Mouse (Mus musculus) ES-E14 (cell line): Measurements from ENCODE around the gene Zdhhc7. TPM values are rescaled to one million over a fixed set of nuclear protein-coding genes. Genes with fewer than 3 reads are reported as not detected.

Experiments
- DNase-seq: peaks from one replicate; pipeline ENCODE4 v3.0.0-alpha.2; 2013; ENCODE audit warnings: low read depth, low spot score
- H3K27ac ChIP-seq: 2 replicates; pipeline ENCODE4 v1.5.1; 2012; ENCODE audit warnings: low read depth, mild to moderate bottlenecking, low read length, moderate library complexity, mixed read lengths; ENCODE audit not compliant: poor library complexity, insufficient read depth, severe bottlenecking
- H3K36me3 ChIP-seq: 2 replicates; pipeline ENCODE4 v1.6.1; 2012; ENCODE audit warnings: mild to moderate bottlenecking, low read length, moderate library complexity, mixed read lengths; ENCODE audit not compliant: control insufficient read depth, poor library complexity, insufficient read depth, severe bottlenecking
- H3K4me1 ChIP-seq, 2 experiments: fragments of 150-350 bp in 1 of 2; sonication (generic) in 1 of 2; 2 replicates each; pipeline ENCODE4 v1.6.1; 2012; ENCODE audit warnings: low read length in 2 of 2, mild to moderate bottlenecking in 1 of 2, mixed read lengths in 1 of 2; ENCODE audit not compliant: control insufficient read depth in 2 of 2, insufficient read depth in 2 of 2, poor library complexity in 1 of 2
- H3K4me3 ChIP-seq, 2 experiments: fragments of 150-350 bp in 1 of 2; sonication (generic) in 1 of 2; 2 replicates each; pipeline ENCODE4 v1.5.1; 2012; ENCODE audit warnings: low read length in 2 of 2, low read depth in 1 of 2, mild to moderate bottlenecking in 1 of 2, mixed read lengths in 1 of 2; ENCODE audit not compliant: insufficient read depth in 1 of 2, poor library complexity in 1 of 2, severe bottlenecking in 1 of 2
- H3K9ac ChIP-seq: 2 replicates; pipeline ENCODE4 v1.6.1; 2012; ENCODE audit warnings: low read depth, mild to moderate bottlenecking, low read length, mixed read lengths; ENCODE audit not compliant: poor library complexity, insufficient read depth, severe bottlenecking
- H3K9me3 ChIP-seq: fragments of 150-350 bp; sonication (generic); 2 replicates; pipeline ENCODE4 v1.6.1; 2012; ENCODE audit warnings: low read depth, mild to moderate bottlenecking, low read length; ENCODE audit not compliant: control insufficient read depth, insufficient read depth
- CHD2 ChIP-seq: IDR thresholded peaks from 2 replicates; pipeline ENCODE4 v1.6.1; 2014; ENCODE audit warnings: mild to moderate bottlenecking, low read depth, low read length, inconsistent platforms
- HCFC1 ChIP-seq: IDR thresholded peaks from 2 replicates; pipeline ENCODE4 v1.6.1; 2012; ENCODE audit warnings: low read length, inconsistent platforms, borderline replicate concordance; ENCODE audit not compliant: insufficient read depth
- MAFK ChIP-seq: IDR thresholded peaks from 2 replicates; pipeline ENCODE4 v1.6.1; 2014; ENCODE audit warnings: mild to moderate bottlenecking, low read depth, low read length, inconsistent platforms; ENCODE audit not compliant: insufficient read depth
- ZC3H11A ChIP-seq: IDR thresholded peaks from 2 replicates; pipeline ENCODE4 v1.6.1; 2012; ENCODE audit warnings: low read depth, mild to moderate bottlenecking, inconsistent platforms, low read length, borderline replicate concordance
- ZNF384 ChIP-seq: IDR thresholded peaks from 2 replicates; pipeline ENCODE4 v1.6.1; 2012; ENCODE audit warnings: low read depth, low read length, inconsistent platforms
- in situ Hi-C, 2 experiments: fragments of 600-800 bp; cut with MboI; formaldehyde crosslinking; loops; one replicate each; pipeline ENCODE4 v1.15.1; 2025; ENCODE audit warnings: low sequenced_read_pairs in 2 of 2, inconsistent platforms in 1 of 2; ENCODE audit not compliant: unreplicated experiment in 2 of 2
- total RNA-seq: library from RNA; depleted of rRNA; stranded (reverse); fragments of 300-350 nt; gene quantifications from 2 replicates; pipeline ENCODE4 v1.2.3, GENCODE M21; 2012

Zdhhc7 gene
- total RNA-seq, 1 experiment, result 35.4 TPM

DNA sequence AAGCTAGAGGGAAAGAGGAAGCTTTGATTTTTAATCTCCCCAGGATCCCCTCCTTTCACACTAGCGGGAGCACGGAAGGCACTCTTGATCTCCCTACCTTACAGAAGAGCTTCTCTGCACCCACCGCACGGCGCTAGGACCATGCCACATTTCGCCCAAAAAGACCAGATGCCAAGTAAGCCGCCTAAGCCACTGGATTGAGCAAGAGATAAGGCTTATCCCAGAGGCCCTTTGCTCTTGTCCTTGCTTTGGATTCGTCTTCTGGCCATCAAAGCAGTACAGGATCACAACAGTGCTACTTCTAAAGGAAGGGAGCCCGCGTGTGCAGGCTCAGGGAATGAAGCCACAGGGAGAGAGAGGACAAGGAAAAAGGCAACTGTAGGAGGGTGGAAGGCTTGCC, 6.5 kb downstream of the Zdhhc7 start:
- H3K4me1 ChIP-seq, result no peaks in the 10 kb centered on the region
- in situ Hi-C loops, result no loop called here
- H3K4me3 ChIP-seq, result no peak overlapping the region
- H3K9me3 ChIP-seq, result no peaks in the 10 kb centered on the region
- no peak overlapping the region for H3K9ac ChIP-seq
- no peak overlapping the region for H3K27ac ChIP-seq
- peaks cover 6% of the 10 kb centered on the region; the same call in 1 of the 2 replicates for H3K36me3 ChIP-seq
- no peak for TF ChIP-seq MAFK
- no peak for DNase-seq

- no peak overlapping the region for H3K4me3 ChIP-seq
- H3K4me1 ChIP-seq, result no peaks in the 10 kb centered on the region
- H3K9ac ChIP-seq, result no peak overlapping the region
- H3K36me3 ChIP-seq, result peaks cover 6% of the 10 kb centered on the region; the same call in 1 of the 2 replicates
- H3K27ac ChIP-seq, result no peak overlapping the region
- no peak for TF ChIP-seq MAFK
- TF ChIP-seq ZC3H11A, result no peak
- TF ChIP-seq ZNF384, result no peak
- TF ChIP-seq CHD2, result no peak
- TF ChIP-seq HCFC1, result no peak
- H3K9me3 ChIP-seq, result no peaks in the 10 kb centered on the region
- in situ Hi-C loops, result no loop called here
- DNase-seq, result no peak
Measured at GRCm38 (mm10) chr8:120093103-120093502, 8.2 kb downstream of the Zdhhc7 start.

- TF ChIP-seq ZNF384 (no peak), CHD2 (no peak), MAFK (no peak), ZC3H11A (no peak), HCFC1 (no peak)
- H3K36me3 ChIP-seq, result peaks cover 20% of the 10 kb centered on the region
- no peak for DNase-seq
- no peak overlapping the region for H3K4me3 ChIP-seq
- H3K9ac ChIP-seq, result no peak overlapping the region
- no peak overlapping the region for H3K27ac ChIP-seq
- in situ Hi-C loops, result no loop called here
- no peaks in the 10 kb centered on the region for H3K9me3 ChIP-seq
- H3K4me1 ChIP-seq, result no peaks in the 10 kb centered on the region
Measured at GRCm38 (mm10) chr8:120091032-120091431, 10.2 kb downstream of the Zdhhc7 start.

- no peak overlapping the region for H3K27ac ChIP-seq
- in situ Hi-C loops, result no loop called here
- TF ChIP-seq ZC3H11A (no peak), CHD2 (no peak), ZNF384 (no peak), MAFK (no peak), HCFC1 (no peak)
Measured at GRCm38 (mm10) chr8:120089511-120089910, 11.8 kb downstream of the Zdhhc7 start.

DNA sequence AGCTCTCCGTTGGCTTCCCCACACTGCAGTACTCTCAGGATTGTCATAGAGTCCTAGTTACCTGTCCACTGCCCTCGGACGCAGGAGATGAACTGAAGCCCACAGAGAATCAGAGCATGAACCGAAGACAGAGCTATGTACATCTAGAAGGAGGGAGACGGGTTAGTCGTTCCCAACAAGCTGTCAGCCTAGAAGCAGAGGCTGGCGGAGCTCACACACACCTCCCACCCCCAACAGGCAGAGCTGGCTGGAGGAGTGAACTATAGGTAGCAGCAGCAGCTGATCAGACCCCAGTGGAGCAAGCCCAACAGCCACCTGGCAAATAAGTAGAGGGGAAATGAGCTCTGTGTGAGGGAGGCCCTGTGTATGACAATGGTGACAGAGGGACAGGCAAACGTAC, 16.5 kb downstream of the Zdhhc7 start:
- in situ Hi-C loops, result no loop called here
- TF ChIP-seq HCFC1 (no peak), CHD2 (no peak), ZC3H11A (no peak), MAFK (no peak), ZNF384 (no peak)
- peaks cover 23% of the 10 kb centered on the region for H3K36me3 ChIP-seq

More at GRCm38 (mm10) chr8:120089511-120089910, 11.8 kb downstream of the Zdhhc7 start:
- no peak overlapping the region for H3K9ac ChIP-seq
- DNase-seq, result no peak
- H3K36me3 ChIP-seq, result peaks cover 23% of the 10 kb centered on the region
- no peaks in the 10 kb centered on the region for H3K9me3 ChIP-seq
- H3K4me3 ChIP-seq, result no peak overlapping the region
- H3K4me1 ChIP-seq, result no peaks in the 10 kb centered on the region

More for the DNA sequence above, 16.5 kb downstream of the Zdhhc7 start:
- H3K4me1 ChIP-seq, result peaks cover 0 to 7% of the 10 kb centered on the region in 2 experiments; a peak in 2 of 4 replicates
- H3K27ac ChIP-seq, result no peak overlapping the region
- no peak overlapping the region for H3K4me3 ChIP-seq
- H3K9me3 ChIP-seq, result no peaks in the 10 kb centered on the region
- H3K9ac ChIP-seq, result no peak overlapping the region
- no peak for DNase-seq
